Mouse (Mus musculus) heart, adult 2 months (tissue): ENCODE data around the gene Pfkfb2.

Experiments
- CTCF ChIP-seq: fragments of 200-600 bp; IDR thresholded peaks from 2 replicates; pipeline ENCODE4 v1.8.1; 2022; ENCODE audit warnings: antibody characterized with exemption, mild to moderate bottlenecking, moderate library complexity
- POLR2A ChIP-seq: fragments of 200-500 bp; IDR thresholded peaks from 2 replicates; pipeline ENCODE4 v1.6.1; 2011; ENCODE audit warnings: mild to moderate bottlenecking, low read depth, low read length, control low read depth; ENCODE audit not compliant: insufficient read depth

DNA sequence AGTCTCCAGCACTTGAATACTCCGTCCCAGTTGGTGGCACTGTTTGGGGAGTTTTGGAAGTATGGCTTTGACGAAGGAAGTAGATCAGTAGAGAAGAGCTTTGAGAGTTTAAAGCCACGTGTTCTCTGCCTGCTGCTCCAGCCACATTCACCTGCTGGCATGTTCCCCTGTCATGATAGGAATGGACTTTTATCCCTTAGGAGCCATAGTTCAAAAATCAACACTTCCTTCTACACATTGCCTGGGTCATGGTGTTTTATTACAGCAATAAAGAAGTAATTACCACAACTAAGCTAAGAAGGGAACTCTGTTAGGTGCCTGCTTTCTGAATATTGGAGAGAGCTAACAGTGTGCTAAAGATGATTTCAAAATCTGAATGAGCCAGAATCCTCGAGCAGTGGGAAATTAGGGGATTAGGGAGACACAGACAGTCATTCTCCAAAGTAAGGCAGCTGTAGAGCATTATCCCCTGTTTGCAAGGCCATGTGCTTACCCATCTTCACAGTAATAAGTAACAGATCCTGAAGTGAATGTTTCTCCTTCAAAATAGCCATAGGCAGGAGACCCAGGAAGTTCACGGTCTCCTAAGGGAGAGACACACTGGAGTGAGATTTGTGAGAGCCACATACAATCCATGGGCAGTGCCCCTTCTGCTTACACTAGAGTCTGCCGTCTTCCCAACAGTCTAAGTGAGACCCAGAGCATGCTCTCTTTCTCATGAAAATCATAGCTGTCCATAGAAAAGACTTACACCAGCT lies 47.2 kb downstream of the Pfkfb2 start:
- TF ChIP-seq CTCF (no peak), POLR2A (no peak)
